8 mouse cellular contexts compared by ENCODE assay signal in genomic region chr10:16552861-16553635, GRCm38 (mm10).
DNase-seq lines count a peak whose midpoint lies in the region; TF ChIP-seq lines count a peak whose summit lies in the region.

No protein-coding gene starts in this region.

- no peaks in the 10 kb centered on the region for H3K27me3 ChIP-seq in myocyte (ENCODE audit: control insufficient read depth, insufficient read depth, insufficient read length)

- H3K4me2 ChIP-seq in myocyte (ENCODE audit: low read depth), result peak overlapping the region; percentile 52

- no peak for TF ChIP-seq POLR2A in myocyte (IDR thresholded peaks at IDR 0.05; ENCODE audit: insufficient read length, low read depth)

- no peak overlapping the region for H3ac ChIP-seq in myocyte (ENCODE audit: control insufficient read depth, insufficient read length)

- peak; percentile 1 for DNase-seq in embryo, embryonic 11 days
- DNase-seq in embryo, embryonic 10.5 days (ENCODE audit: low spot score), result no peak
- peak; percentile 3 for DNase-seq in right cerebral cortex, adult 18-20 months
- no peak for DNase-seq in right cerebral cortex, postnatal 25 days
- peak; percentile 18 for DNase-seq in gastrocnemius, postnatal 25 days
- DNase-seq in thymus, postnatal 10 days (ENCODE audit: low spot score in 2 of 2), result no peak
- DNase-seq in right cerebral cortex, postnatal 36 days (ENCODE audit: low spot score in 2 of 2), result no peak

- H3K4me3 ChIP-seq in myocyte, result no peak overlapping the region

- H3K36me3 ChIP-seq in myocyte (ENCODE audit: control insufficient read depth, insufficient read depth), result no peaks in the 10 kb centered on the region

- H3K79me2 ChIP-seq in myocyte (ENCODE audit: control insufficient read depth, insufficient read depth), result no peaks in the 10 kb centered on the region

TF ChIP-seq in myocyte, 11 proteins besides CTCF, POLR2A, EP300 and RAD21:
- TF ChIP-seq USF1 (IDR thresholded peaks at IDR 0.05; ENCODE audit: low read depth), result peak; percentile 22
- peak; percentile 96 for TF ChIP-seq CEBPB (IDR thresholded peaks at IDR 0.05; ENCODE audit: insufficient read depth, poor library complexity, severe bottlenecking)
- TF ChIP-seq MYOD1 (IDR thresholded peaks at IDR 0.05; ENCODE audit: control insufficient read depth in 1 of 3, insufficient read length in 2 of 3, low read depth in 2 of 3), result peak in 1 of 3 experiments; percentile 9
- TF ChIP-seq TCF3 (IDR thresholded peaks at IDR 0.05; ENCODE audit: insufficient read length, low read depth), result no peak

Comparison
In these comparisons a context has a peak if more than half of its experiments do, and no peak if none do; other contexts are left out.
1. DNase-seq: peak in embryo, embryonic 11 days (single experiment), right cerebral cortex, adult 18-20 months (single experiment) and gastrocnemius, postnatal 25 days (single experiment); none in embryo, embryonic 10.5 days (single experiment), right cerebral cortex, postnatal 25 days (single experiment), thymus, postnatal 10 days (0 of 2) and right cerebral cortex, postnatal 36 days (0 of 2).